Mouse (Mus musculus) right cerebral cortex, postnatal 25 days (tissue): Measurements from ENCODE around the gene Rp9.
"Not testable (repeated sequence)": the region's sequence is repeated elsewhere in the genome, so short reads cannot be mapped to it uniquely, and the experiment has no call there.

Experiments used
- DNase-seq: peaks from one replicate; pipeline ENCODE4 v3.0.0; 2022

Rp9 gene

GRCm38 (mm10) chr9:22417547-22417946 is 52.0 kb downstream of the Rp9 start:
- DNase-seq = no peak

GRCm38 (mm10) chr9:22416187-22416586 is 53.4 kb downstream of the Rp9 start:
- no peak for DNase-seq

GRCm38 (mm10) chr9:22411002-22411857 is 58.3 kb downstream of the Rp9 start, which contains the start of gene 9530077C05Rik:
9530077C05Rik (plus strand) TSS chr9:22411513.
- DNase-seq = peak; percentile 98

GRCm38 (mm10) chr9:22409501-22409900 is 60.0 kb downstream of the Rp9 start:
- DNase-seq = no peak

GRCm38 (mm10) chr9:22408344-22408743 is 61.2 kb downstream of the Rp9 start:
- DNase-seq = not testable (repeated sequence)

GRCm38 (mm10) chr9:22407633-22408032 is 61.9 kb downstream of the Rp9 start:
- DNase-seq = not testable (repeated sequence)

GRCm38 (mm10) chr9:22405414-22405813 is 64.1 kb downstream of the Rp9 start:
- no peak for DNase-seq

- not testable (repeated sequence) for DNase-seq
Observed at GRCm38 (mm10) chr9:22403501-22403900, 66.0 kb downstream of the Rp9 start.

- no peak for DNase-seq
Observed at GRCm38 (mm10) chr9:22402976-22403375, 66.6 kb downstream of the Rp9 start.

GRCm38 (mm10) chr9:22402001-22402400 is 67.5 kb downstream of the Rp9 start:
- DNase-seq = no peak

GRCm38 (mm10) chr9:22399021-22399420 is 70.5 kb downstream of the Rp9 start:
- no peak for DNase-seq

GRCm38 (mm10) chr9:22394725-22395124 is 74.8 kb downstream of the Rp9 start:
- no peak for DNase-seq

- DNase-seq = no peak
Observed at GRCm38 (mm10) chr9:22390390-22390789, 79.2 kb downstream of the Rp9 start.

GRCm38 (mm10) chr9:22389736-22390245 is 79.8 kb downstream of the Rp9 start:
- DNase-seq = no peak

- DNase-seq = peak; percentile 83
Observed at GRCm38 (mm10) chr9:22389021-22389476, 80.5 kb downstream of the Rp9 start, which contains the start of gene Anln. Anln (minus strand) TSS chr9:22389188.

- peak; percentile 6 for DNase-seq
Observed at GRCm38 (mm10) chr9:22388401-22388980, 81.1 kb downstream of the Rp9 start.

- DNase-seq = no peak
Observed at GRCm38 (mm10) chr9:22387901-22388300, 81.6 kb downstream of the Rp9 start.

- no peak for DNase-seq
Observed at GRCm38 (mm10) chr9:22385890-22386289, 83.7 kb downstream of the Rp9 start.

- peak; percentile 14 for DNase-seq
Observed at GRCm38 (mm10) chr9:22376086-22376485, 93.5 kb downstream of the Rp9 start.

GRCm38 (mm10) chr9:22372760-22373159 is 96.8 kb downstream of the Rp9 start:
- DNase-seq = no peak

GRCm38 (mm10) chr9:22368030-22368429 is 101.5 kb downstream of the Rp9 start:
- DNase-seq = no peak

- DNase-seq = no peak
Observed at GRCm38 (mm10) chr9:22366621-22367020, 102.9 kb downstream of the Rp9 start.

GRCm38 (mm10) chr9:22366221-22366620 is 103.3 kb downstream of the Rp9 start:
- no peak for DNase-seq
